Mouse (Mus musculus) testis, adult 2 months (tissue): Measurements from ENCODE around the gene Fam117a. TPM values are rescaled to one million over a fixed set of nuclear protein-coding genes. Genes with fewer than 3 reads are reported as not detected.

Experiments used
- H3K27ac ChIP-seq: fragments of 200-500 bp; 2 replicates; pipeline ENCODE4 v1.5.1; 2012; ENCODE audit warnings: low read depth, low read length; ENCODE audit not compliant: control insufficient read depth, insufficient read depth
- H3K27me3 ChIP-seq: fragments of 200-500 bp; 2 replicates; pipeline ENCODE4 v1.6.1; 2012; ENCODE audit warnings: mild to moderate bottlenecking, low read length, moderate library complexity; ENCODE audit not compliant: control insufficient read depth, insufficient read depth
- H3K36me3 ChIP-seq: fragments of 200-500 bp; 2 replicates; pipeline ENCODE4 v1.6.1; 2012; ENCODE audit warnings: mild to moderate bottlenecking, low read length; ENCODE audit not compliant: control insufficient read depth, insufficient read depth
- H3K4me1 ChIP-seq: fragments of 200-500 bp; 2 replicates; pipeline ENCODE4 v1.6.1; 2012; ENCODE audit warnings: low read length; ENCODE audit not compliant: control insufficient read depth, insufficient read depth
- H3K4me3 ChIP-seq: fragments of 200-500 bp; 2 replicates; pipeline ENCODE4 v1.5.1; 2012; ENCODE audit warnings: low read depth, mild to moderate bottlenecking, low read length, moderate library complexity, mixed read lengths; ENCODE audit not compliant: control insufficient read depth
- CTCF ChIP-seq: fragments of 200-500 bp; IDR thresholded peaks from 2 replicates; pipeline ENCODE4 v1.5.1; 2012; ENCODE audit warnings: low read depth, mild to moderate bottlenecking, inconsistent platforms, low read length, moderate library complexity; ENCODE audit not compliant: control insufficient read depth, insufficient read depth, insufficient replicate concordance
- POLR2A ChIP-seq: fragments of 200-500 bp; IDR thresholded peaks from 2 replicates; pipeline ENCODE4 v1.6.1; 2012; ENCODE audit warnings: low read depth, mild to moderate bottlenecking, inconsistent platforms, low read length, moderate library complexity; ENCODE audit not compliant: control insufficient read depth
- polyA plus RNA-seq: library from polyadenylated mRNA; depleted of rRNA; stranded (reverse); fragments of >200 nt; gene quantifications from 2 replicates; pipeline ENCODE4 v1.2.3, GENCODE M21; 2012

The Fam117a gene
- polyA plus RNA-seq, 1 experiment: 16.7 TPM

- no peak for TF ChIP-seq POLR2A
- no peak for TF ChIP-seq CTCF
- peaks cover 2% of the 10 kb centered on the region for H3K36me3 ChIP-seq
- H3K4me3 ChIP-seq: no peak overlapping the region
- peaks cover 2% of the 10 kb centered on the region for H3K4me1 ChIP-seq
- no peaks in the 10 kb centered on the region for H3K27me3 ChIP-seq
- no peak overlapping the region for H3K27ac ChIP-seq
Observed at GRCm38 (mm10) chr11:95368231-95368823, 31.5 kb downstream of the Fam117a start.

- peaks cover 2% of the 10 kb centered on the region for H3K36me3 ChIP-seq
- no peak overlapping the region for H3K27ac ChIP-seq
- no peaks in the 10 kb centered on the region for H3K27me3 ChIP-seq
- peaks cover 2% of the 10 kb centered on the region for H3K4me1 ChIP-seq
- no peak overlapping the region for H3K4me3 ChIP-seq
- TF ChIP-seq POLR2A (no peak), CTCF (no peak)
Observed at GRCm38 (mm10) chr11:95368871-95369270, 32.1 kb downstream of the Fam117a start.

GRCm38 (mm10) chr11:95369964-95370890 lies 33.4 kb downstream of the Fam117a start:
- H3K27me3 ChIP-seq: no peaks in the 10 kb centered on the region
- no peak overlapping the region for H3K4me3 ChIP-seq
- peak overlapping the region; percentile 45; the same call in 1 of the 2 replicates for H3K27ac ChIP-seq
- peaks cover 2% of the 10 kb centered on the region for H3K4me1 ChIP-seq
- H3K36me3 ChIP-seq: peaks cover 2% of the 10 kb centered on the region
- TF ChIP-seq POLR2A: no peak

- TF ChIP-seq CTCF: no peak
- no peak for TF ChIP-seq POLR2A
- Histone ChIP-seq H3K4me3 (no peak overlapping the region), H3K27ac (no peak overlapping the region), H3K36me3 (peaks cover 2% of the 10 kb centered on the region), H3K4me1 (peaks cover 2% of the 10 kb centered on the region; the same call in 1 of the 2 replicates), H3K27me3 (no peaks in the 10 kb centered on the region)
Observed at GRCm38 (mm10) chr11:95371182-95371581, 34.4 kb downstream of the Fam117a start.

GRCm38 (mm10) chr11:95378926-95379325 lies 42.1 kb downstream of the Fam117a start:
- no peak for TF ChIP-seq POLR2A
- no peak for TF ChIP-seq CTCF
- H3K4me1 ChIP-seq: no peaks in the 10 kb centered on the region
- no peaks in the 10 kb centered on the region for H3K27me3 ChIP-seq
- H3K27ac ChIP-seq: no peak overlapping the region
- H3K4me3 ChIP-seq: no peak overlapping the region
- no peaks in the 10 kb centered on the region for H3K36me3 ChIP-seq

GRCm38 (mm10) chr11:95379552-95379951 lies 42.7 kb downstream of the Fam117a start:
- no peak overlapping the region for H3K27ac ChIP-seq
- no peaks in the 10 kb centered on the region for H3K36me3 ChIP-seq
- TF ChIP-seq CTCF (no peak), POLR2A (no peak)
- H3K4me3 ChIP-seq: no peak overlapping the region
- H3K4me1 ChIP-seq: no peaks in the 10 kb centered on the region
- no peaks in the 10 kb centered on the region for H3K27me3 ChIP-seq

GRCm38 (mm10) chr11:95380711-95381110 lies 43.9 kb downstream of the Fam117a start:
- TF ChIP-seq POLR2A (no peak), CTCF (no peak)
- no peaks in the 10 kb centered on the region for H3K4me1 ChIP-seq
- no peak overlapping the region for H3K4me3 ChIP-seq
- H3K27ac ChIP-seq: no peak overlapping the region
- no peaks in the 10 kb centered on the region for H3K27me3 ChIP-seq
- H3K36me3 ChIP-seq: no peaks in the 10 kb centered on the region
